Mouse (Mus musculus) cortical plate, adult 2 months (tissue): Measurements from ENCODE around the gene Szrd1.

Experiments
- CTCF ChIP-seq: fragments of 200-500 bp; IDR thresholded peaks from 2 replicates; pipeline ENCODE4 v1.5.1; 2011; ENCODE audit warnings: mild to moderate bottlenecking, control low read depth, low read length; ENCODE audit not compliant: insufficient read depth; ENCODE audit errors: extremely low read depth
- POLR2A ChIP-seq: fragments of 200-500 bp; IDR thresholded peaks from 2 replicates; pipeline ENCODE4 v1.6.1; 2011; ENCODE audit warnings: mild to moderate bottlenecking, low read length, control low read depth; ENCODE audit not compliant: insufficient read depth; ENCODE audit errors: extremely low read depth

GRCm38 (mm10) chr4:141108196-141108732, 31.3 kb downstream of the Szrd1 start:
- TF ChIP-seq CTCF (no peak), POLR2A (no peak)
